Mouse (Mus musculus): Measurements from ENCODE around the gene Krtap10-4.

Krtap10-4 gene

DNA sequence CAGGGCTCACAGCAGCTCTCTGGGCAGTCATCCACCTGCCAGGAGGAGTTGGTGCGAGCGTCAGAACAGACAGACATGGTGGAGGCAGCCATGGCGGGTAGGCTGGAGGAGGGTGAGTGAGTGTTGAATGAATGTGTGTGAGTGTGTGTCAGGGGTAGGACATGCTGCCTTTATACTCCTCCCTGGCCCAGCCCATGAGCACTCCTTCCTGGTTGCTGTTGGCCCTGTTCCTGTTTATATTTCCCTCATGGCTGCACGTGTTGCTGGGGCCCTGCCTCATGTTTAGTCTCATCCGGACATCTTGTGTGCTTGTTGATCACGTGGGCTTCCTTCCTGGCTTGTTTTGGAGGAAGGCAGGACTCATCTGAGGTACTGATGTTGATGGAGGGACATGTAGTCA, at the start of gene Krtap10-4:
TSS of gene Krtap10-4 (minus strand) at position 145 of the 400 bp plus-strand sequence.
- CTCF ChIA-PET: no interaction called here
- POLR2A ChIA-PET: interaction anchor here in 1 of 4 experiments (0.6 kb wide), 1 partner anchor 32 kb away, joined by 4 read pairs; the partner anchor contains the start of gene Gm9639

DNA sequence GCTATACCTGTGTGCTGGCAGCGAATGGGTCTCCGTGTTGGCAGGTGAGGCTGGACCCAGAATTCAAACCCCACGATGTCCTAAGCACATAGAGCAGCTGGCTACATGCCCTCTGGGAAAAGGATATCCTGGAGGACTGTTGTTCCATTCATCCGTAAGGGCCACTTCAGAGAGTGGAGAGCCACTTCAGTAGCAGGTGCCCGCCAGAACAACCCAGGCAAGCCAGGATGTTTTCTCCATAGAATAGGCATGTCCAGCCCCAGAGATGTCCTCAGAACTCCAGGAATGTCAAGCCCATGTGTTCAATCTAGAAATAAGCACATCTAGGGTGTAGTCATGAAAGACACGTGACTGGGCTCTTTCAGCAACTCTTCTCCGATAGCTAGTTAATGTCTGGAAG, 42.8 kb upstream of the Krtap10-4 start:
- CTCF ChIA-PET: no interaction called here
- POLR2A ChIA-PET: no interaction called here

DNA sequence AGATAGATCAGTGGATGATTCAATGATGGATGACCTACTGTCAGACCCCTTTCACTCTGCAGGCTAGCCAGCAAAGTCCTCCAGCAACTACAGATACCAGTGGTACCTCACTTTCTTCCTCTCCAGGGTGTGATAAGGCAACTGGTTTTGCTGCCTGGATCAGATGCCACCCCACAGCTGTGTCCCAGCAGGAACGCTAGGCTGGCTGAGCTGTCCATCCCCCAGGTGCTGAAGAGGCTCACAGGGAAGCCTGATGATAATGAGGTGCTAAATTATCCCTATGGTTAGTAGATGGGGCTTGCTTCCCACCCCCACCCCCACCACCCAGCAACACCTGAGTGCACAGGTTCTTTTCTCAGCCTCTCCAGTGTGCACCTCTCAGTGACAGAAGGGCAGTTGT, 40.7 kb upstream of the Krtap10-4 start:
- CTCF ChIA-PET: no interaction called here
- POLR2A ChIA-PET: interaction anchor here in 2 of 4 experiments (0.6 to 1.2 kb wide), 2 partner anchors 337 to 357 kb away, joined by 3 to 5 read pairs; partner anchors contain the start of gene Itgb2 (in 1 of the 2)

DNA sequence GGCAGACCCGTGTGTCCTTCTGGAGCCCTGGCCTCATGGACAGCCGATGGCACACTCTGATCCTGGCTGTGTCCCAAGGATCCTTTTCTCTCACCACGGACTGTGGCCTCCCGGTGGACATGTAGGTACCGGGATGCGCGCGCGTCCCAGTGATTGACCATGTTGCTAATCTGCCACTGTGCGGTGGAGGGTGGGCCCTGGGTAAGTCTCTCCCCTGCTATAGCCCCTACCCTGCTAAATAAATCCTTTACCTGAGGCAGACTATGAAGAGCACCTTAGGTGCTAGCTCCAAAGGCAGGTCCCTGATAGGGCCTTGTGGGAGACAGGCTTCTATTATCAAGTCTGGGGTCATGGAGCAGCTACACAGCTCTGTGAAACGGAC, 37.9 kb upstream of the Krtap10-4 start:
- POLR2A ChIA-PET: interaction anchor here in 3 of 4 experiments (0.6 to 1.6 kb wide), 18 partner anchors 9 to 903 kb away, joined by 3 to 12 read pairs (median 4); partner anchors contain the start of genes Lrrc3 (in 2 of the 3), Pttg1ip (in 2 of the 3), Icosl (in 1 of the 3) and Krtap10-10 (in 1 of the 3)

DNA sequence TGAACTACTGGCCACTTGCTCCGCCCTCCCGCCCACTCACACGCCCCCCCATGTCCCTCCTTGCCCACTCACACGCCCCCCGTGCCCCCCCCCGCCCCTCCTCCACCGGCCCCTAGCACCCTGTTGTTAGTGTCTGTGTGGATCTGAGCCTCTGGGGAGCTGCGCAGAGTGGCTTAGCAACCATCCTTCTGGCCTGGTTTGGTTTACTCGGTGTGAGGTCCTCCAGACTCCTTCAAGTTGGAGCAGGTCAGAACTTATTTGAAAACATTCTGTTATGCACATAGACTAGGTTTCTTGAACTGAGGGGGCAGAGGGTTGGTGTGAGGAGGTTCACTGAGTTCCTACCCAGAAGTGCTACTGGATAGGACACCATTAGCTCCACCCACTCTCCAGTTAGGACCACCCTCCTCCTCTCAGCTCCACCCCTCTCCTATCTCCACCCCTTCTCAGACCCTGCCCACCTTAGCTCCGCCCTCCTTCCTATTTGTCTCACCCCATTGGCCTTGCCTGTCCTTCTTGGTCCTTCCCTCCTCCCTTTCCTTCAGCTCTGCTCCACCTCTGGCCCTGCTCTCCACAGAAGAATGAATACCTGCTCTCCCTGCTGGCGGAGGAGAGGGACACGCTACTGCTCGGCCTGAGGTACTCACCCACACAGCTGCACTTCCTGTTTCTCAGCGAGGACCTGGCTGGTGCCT, 37.3 kb upstream of the Krtap10-4 start:
- ChIA-PET POLR2A (interaction anchor here in 3 of 4 experiments (0.6 to 1.7 kb wide), 25 partner anchors 9 to 902 kb away, joined by 3 to 12 read pairs (median 4); partner anchors contain the start of genes Lrrc3 (in 2 of the 3), Pttg1ip (in 2 of the 3), Gm10318 (in 1 of the 3) and Icosl (in 1 of the 3)), CTCF (interaction anchor here in 3 of 4 experiments (0.6 to 1.6 kb wide), 21 partner anchors 8 to 718 kb away, joined by 3 to 10 read pairs (median 4); partner anchors contain the start of genes D10Jhu81e (in 1 of the 3), Lrrc3 (in 1 of the 3), Pfkl (in 1 of the 3) and Pwp2 (in 1 of the 3))

More for the DNA sequence above, 37.9 kb upstream of the Krtap10-4 start:
- CTCF ChIA-PET: interaction anchor here in 2 of 4 experiments (0.7 to 1.4 kb wide), 14 partner anchors 12 to 347 kb away, joined by 3 to 10 read pairs (median 4); partner anchors contain the start of genes D10Jhu81e (in 1 of the 2), Lrrc3 (in 1 of the 2) and Pwp2 (in 1 of the 2)

DNA sequence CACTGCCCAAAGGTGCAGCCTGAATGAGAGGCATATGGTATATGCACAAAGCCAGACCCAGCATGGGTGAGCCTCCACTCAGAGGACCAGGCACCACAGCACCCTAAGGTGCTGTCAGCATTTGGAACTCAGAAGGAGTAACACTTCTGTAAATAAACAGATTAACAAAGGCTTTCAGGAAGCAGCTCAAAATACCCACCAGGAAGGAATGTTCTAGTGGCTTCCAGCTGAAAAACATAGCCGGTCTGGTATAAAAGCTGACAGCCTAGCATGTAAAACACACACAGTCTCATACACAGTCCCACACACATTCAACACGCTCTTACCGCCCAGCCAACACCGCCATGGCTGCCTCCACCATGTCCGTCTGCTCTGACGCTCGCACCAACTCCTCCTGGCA, 34.8 kb upstream of the Krtap10-4 start, which contains the start of gene Gm3285:
TSS of gene Gm3285 (plus strand) at position 301 of the 400 bp plus-strand sequence.
- POLR2A ChIA-PET: interaction anchor here in 2 of 4 experiments (0.8 to 1.0 kb wide), 2 partner anchors 11 to 41 kb away, joined by 3 read pairs; partner anchors contain the start of gene Lrrc3 (in 1 of the 2)
- CTCF ChIA-PET: interaction anchor here in 1 of 4 experiments (0.5 kb wide), 2 partner anchors 319 to 1171 kb away, joined by 4 to 9 read pairs; no protein-coding TSS in a partner anchor

DNA sequence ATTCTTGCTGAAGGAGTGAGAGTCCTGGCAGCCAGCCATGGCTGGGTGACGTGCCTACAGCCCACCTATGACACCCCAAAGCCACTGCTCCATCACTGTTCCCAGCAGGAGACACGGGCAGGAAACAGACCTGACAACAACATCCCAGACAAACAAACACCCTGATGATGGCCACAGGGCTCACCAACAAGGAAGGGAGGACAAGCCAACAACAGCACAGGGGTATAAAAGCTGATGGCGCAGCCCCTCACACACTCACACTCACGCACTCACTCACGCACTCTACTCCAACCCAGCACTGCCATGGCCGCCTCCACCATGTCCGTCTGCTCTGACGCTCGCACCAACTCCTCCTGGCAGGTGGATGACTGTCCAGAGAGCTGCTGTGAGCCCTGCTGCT, 25.7 kb upstream of the Krtap10-4 start, which contains the start of gene Gm10318:
TSS of gene Gm10318 (plus strand) at position 301 of the 400 bp plus-strand sequence.
- POLR2A ChIA-PET: interaction anchor here in 2 of 4 experiments (1.0 to 1.6 kb wide), 2 partner anchors 11 to 12 kb away, joined by 3 read pairs; no protein-coding TSS in a partner anchor
- CTCF ChIA-PET: interaction anchor here in 1 of 4 experiments (0.6 kb wide), 1 partner anchor 72 kb away, joined by 5 read pairs; no protein-coding TSS in a partner anchor

DNA sequence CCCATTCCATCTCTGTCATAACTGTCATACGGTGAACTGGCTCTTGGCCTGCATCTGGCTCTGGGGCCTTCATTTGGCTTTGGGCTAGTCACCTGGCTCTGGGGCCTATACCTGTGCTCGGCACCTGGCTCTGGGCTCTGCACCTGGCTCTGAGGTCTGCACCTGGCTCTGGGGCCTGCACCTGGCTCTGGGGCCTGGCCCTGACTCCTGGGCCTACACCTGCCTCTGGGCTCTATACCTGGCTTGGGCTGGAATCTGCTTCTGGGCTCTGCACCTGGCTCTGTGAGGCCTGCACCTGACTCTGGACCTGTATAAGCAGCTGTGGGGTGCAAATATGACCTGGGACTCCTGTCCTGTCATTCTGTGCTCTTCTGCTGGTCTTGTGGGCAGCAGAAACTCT, 20.6 kb upstream of the Krtap10-4 start:
- CTCF ChIA-PET: interaction anchor here in 1 of 4 experiments (0.7 kb wide), 1 partner anchor 275 kb away, joined by 4 read pairs; no protein-coding TSS in a partner anchor
- POLR2A ChIA-PET: no interaction called here

DNA sequence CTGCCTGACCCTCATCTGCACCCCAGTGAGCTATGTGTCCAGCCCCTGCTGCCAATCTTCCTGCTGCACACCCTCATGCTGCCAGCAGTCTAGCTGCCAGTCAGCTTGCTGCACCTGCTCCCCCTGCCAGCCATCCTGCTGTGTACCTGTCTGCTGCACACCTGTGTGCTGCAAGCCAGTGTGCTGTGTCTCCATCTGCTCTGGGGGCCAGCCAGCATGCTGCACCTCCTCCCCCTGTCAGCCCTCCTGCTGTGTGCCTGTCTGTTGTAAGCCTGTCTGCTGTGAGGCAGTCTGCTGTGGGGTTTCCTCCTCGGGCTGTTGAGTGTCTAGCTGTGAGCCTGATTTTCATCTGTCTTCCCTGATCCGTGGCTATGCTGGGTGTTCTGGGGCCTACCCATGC, 20.1 kb upstream of the Krtap10-4 start:
- ChIA-PET CTCF (interaction anchor here in 1 of 4 experiments (0.7 kb wide), 1 partner anchor 275 kb away, joined by 4 read pairs; no protein-coding TSS in a partner anchor), POLR2A (interaction anchor here in 1 of 4 experiments (0.6 kb wide), 1 partner anchor 565 kb away, joined by 3 read pairs; no protein-coding TSS in a partner anchor)

DNA sequence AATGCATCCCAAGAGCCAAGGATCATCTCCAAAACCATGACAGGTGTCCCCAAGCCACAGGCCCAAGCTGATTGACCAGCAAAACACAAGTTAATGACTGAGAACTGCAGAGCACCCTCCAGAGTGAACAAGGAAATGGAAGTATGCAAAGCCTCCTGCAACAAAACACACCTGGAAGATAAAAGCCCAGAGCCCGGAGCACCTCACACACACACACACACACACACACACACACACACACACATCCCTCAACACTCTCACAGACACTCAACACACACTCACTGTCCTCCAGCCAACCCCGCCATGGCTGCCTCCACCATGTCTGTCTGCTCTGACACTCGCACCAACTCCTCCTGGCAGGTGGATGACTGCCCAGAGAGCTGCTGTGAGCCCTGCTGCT, 19.6 kb upstream of the Krtap10-4 start, which contains the start of gene Gm36176:
TSS of gene Gm36176 (plus strand) at position 301 of the 400 bp plus-strand sequence.
- ChIA-PET CTCF (no interaction called here), POLR2A (interaction anchor here in 1 of 4 experiments (0.6 kb wide), 1 partner anchor 566 kb away, joined by 3 read pairs; no protein-coding TSS in a partner anchor)

DNA sequence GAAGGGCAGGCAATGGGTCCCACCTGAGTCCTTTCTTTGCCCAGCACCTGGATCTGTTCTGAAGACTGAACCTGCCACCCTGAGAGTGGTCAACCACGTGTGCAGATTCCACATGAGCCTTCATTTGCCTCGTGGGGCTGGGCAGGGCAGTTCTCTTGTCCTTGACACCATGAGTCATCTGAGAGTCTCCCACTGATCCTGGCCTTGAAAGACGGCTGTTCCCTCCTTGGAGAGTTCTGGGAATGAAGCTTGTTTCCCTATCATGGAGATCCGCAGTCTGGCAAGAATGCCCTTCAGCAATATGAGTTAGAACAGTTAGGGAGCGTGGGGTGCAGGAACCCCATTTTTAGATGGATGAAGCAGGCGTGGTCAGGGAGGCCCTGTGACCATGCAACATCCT, 12.1 kb upstream of the Krtap10-4 start:
- ChIA-PET POLR2A (interaction anchor here in 1 of 4 experiments (0.6 kb wide), 1 partner anchor 862 kb away, joined by 3 read pairs; no protein-coding TSS in a partner anchor), CTCF (interaction anchor here in 1 of 4 experiments (0.6 kb wide), 1 partner anchor 341 kb away, joined by 4 read pairs; no protein-coding TSS in a partner anchor)

DNA sequence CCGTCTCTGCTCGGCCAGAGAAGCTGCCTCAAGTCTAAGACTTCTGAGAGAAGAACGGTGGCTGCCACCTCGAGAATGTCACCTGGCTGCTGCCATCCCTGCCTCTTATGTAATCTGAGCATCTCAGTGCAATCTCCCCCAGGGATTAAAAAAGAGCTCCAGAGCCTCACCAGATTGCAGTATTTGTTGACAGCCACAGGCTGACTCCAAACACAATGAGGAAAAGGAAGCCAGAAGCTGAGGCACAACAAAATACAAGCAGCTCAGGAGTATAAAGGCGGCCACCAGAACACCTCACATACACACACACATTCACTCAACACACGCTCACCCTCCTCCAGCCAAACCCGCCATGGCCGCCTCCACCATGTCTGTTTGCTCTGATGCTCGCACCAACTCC, 8.8 kb upstream of the Krtap10-4 start, which contains the start of gene Krtap10-10:
TSS of gene Krtap10-10 (plus strand) at position 301 of the 400 bp plus-strand sequence.
- ChIA-PET CTCF (interaction anchor here in 1 of 4 experiments (0.6 to 1.6 kb wide), 3 partner anchors 14 to 83 kb away, joined by 3 to 4 read pairs (median 3); no protein-coding TSS in a partner anchor), POLR2A (interaction anchor here in 2 of 4 experiments (0.6 to 1.4 kb wide), 3 partner anchors 29 to 152 kb away, joined by 3 to 4 read pairs (median 3); partner anchors contain the start of gene Lrrc3 (in 1 of the 2))

DNA sequence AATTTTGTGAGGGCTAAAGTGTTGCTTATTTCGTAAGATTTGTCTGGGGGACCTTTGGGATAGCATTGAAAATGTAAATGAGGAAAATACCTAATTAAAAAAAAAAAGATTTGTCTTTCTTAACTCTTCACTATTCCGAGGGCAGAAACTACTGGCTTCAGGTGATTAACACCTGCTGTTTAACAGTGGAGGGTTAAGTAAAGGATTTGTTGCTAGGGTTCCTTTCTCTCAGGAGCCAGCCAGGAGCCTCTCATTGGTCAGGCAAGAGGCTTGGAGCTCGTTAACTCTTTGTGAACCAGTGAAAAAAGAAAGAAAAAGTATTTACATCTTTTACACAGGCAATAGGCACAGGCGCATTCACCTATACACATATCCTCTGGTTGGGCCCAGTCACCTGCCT, 7.7 kb downstream of the Krtap10-4 start:
- CTCF ChIA-PET: no interaction called here
- POLR2A ChIA-PET: no interaction called here

DNA sequence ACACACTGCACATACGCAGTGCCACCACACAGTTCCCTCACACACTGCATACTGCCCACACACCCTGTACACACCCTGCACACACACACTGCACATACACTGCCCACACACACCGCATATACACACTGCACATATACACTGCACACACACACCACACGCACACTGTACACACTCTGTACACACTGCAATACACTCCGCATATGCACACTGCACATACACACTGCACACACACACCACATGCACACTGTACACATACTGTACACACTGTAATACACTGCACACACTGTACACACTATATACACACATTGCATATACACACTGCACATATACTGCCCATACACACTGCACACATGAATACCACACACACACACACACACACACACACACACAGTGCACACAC, 8.4 kb downstream of the Krtap10-4 start:
- CTCF ChIA-PET: no interaction called here

DNA sequence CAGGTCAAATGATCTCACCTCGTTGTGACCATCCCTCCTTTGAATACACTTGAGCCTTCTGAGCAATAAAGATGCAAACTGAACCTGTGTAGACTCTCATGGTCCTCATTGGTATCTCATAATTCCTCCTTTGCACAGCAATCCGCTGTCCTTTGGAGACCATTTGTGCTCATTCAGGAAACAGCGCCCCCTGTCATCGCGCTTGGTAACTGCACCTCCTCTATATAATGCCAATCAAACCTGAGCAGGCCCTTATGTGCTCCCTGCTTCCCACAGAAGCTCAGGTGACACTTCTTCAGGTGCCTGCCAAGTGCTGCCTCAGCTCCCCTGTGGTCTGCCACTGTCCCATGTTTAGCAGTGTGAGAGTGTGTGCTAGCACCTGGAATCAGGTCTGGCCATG, 11.4 kb downstream of the Krtap10-4 start:
- POLR2A ChIA-PET: no interaction called here
- CTCF ChIA-PET: interaction anchor here in 3 of 4 experiments (0.6 to 1.4 kb wide), 10 partner anchors 17 to 249 kb away, joined by 3 to 7 read pairs (median 3); partner anchors contain the start of gene Krtap10-10 (in 1 of the 3)

More for the DNA sequence above, 8.4 kb downstream of the Krtap10-4 start:
- POLR2A ChIA-PET: no interaction called here

DNA sequence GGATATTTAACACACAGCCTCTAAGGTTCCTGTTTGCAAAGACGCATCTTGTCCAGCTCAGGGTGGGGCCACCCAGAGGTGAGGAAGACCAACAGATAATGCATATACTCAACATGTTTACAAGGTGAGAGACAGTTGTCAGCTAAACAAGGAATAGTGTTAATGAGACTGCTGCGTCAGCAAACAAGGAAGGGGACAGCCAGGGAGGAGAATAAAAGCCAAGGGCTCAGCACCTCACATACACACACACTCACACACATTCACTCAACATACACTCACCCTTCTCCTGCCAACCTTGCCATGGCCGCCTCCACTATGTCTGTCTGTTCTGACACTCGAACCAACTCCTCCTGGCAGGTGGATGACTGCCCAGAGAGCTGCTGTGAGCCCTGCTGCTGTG, 12.5 kb downstream of the Krtap10-4 start, which contains the start of gene Gm2696:
TSS of gene Gm2696 (plus strand) at position 301 of the 400 bp plus-strand sequence.
- CTCF ChIA-PET: interaction anchor here in 2 of 4 experiments (0.7 to 1.3 kb wide), 5 partner anchors 8 to 111 kb away, joined by 3 to 4 read pairs (median 3); no protein-coding TSS in a partner anchor
- POLR2A ChIA-PET: interaction anchor here in 1 of 4 experiments (0.6 kb wide), 1 partner anchor 130 kb away, joined by 3 read pairs; no protein-coding TSS in a partner anchor

DNA sequence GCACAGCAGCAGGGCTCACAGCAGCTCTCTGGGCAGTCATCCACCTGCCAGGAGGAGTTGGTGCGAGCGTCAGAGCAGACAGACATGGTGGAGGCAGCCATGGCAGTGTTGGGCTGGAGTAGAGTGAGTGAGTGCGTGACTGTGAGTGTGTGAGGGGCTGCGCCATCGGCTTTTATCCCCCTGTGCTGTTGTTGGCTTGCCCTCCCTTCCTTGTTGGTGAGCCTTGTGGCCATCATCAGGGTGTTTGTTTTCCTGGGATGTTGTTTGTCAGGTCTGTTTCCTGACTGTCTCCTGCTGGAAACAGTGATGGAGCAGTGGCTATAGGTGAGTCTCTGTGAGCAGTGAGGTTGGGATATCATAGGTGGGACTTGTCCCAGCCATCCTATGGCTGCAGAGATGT, 15.2 kb downstream of the Krtap10-4 start, which contains the start of gene Gm9507:
TSS of gene Gm9507 (minus strand) at position 101 of the 400 bp plus-strand sequence.
- POLR2A ChIA-PET: interaction anchor here in 1 of 4 experiments (1.5 kb wide), 1 partner anchor 12 kb away, joined by 3 read pairs; no protein-coding TSS in a partner anchor
- CTCF ChIA-PET: no interaction called here

DNA sequence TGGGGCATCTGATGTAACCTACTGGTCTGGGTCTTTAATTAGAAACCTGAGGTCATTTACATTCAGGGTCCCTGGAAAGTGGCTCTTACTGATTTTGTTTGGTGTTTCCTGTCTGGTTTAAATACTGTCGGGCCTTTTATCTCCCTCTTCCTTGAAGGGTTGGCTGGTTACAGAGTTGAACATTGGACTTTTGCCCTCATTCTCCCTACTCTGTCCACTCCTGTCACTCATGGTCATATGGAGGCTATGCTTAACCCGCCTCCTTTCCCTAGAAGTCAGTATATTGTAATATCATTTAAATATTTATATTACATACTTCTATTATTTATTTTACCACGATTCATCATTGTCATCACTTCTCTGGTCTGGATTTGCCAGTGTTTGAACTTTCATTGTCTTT, 22.8 kb downstream of the Krtap10-4 start:
- CTCF ChIA-PET: no interaction called here
- POLR2A ChIA-PET: no interaction called here
